Mouse (Mus musculus) kidney, adult 10 weeks (tissue): ENCODE results near the gene Prkab2. TPM values are rescaled to one million over a fixed set of nuclear protein-coding genes. Genes with fewer than 3 reads are reported as not detected.

Experiments used
- polyA plus RNA-seq: library from polyadenylated mRNA; stranded (reverse); fragments of 350-450 nt; fragmentation: Illumina TruSeq; extraction: RNeasy Lipid Tissue Mini Kit (QIAGEN cat#74804); gene quantifications from one replicate; pipeline ENCODE4 v1.2.3, GENCODE M21; 2014; ENCODE audit warnings: low read depth, low replicate concordance

The Prkab2 gene
- 7.6 TPM for polyA plus RNA-seq

DNA sequence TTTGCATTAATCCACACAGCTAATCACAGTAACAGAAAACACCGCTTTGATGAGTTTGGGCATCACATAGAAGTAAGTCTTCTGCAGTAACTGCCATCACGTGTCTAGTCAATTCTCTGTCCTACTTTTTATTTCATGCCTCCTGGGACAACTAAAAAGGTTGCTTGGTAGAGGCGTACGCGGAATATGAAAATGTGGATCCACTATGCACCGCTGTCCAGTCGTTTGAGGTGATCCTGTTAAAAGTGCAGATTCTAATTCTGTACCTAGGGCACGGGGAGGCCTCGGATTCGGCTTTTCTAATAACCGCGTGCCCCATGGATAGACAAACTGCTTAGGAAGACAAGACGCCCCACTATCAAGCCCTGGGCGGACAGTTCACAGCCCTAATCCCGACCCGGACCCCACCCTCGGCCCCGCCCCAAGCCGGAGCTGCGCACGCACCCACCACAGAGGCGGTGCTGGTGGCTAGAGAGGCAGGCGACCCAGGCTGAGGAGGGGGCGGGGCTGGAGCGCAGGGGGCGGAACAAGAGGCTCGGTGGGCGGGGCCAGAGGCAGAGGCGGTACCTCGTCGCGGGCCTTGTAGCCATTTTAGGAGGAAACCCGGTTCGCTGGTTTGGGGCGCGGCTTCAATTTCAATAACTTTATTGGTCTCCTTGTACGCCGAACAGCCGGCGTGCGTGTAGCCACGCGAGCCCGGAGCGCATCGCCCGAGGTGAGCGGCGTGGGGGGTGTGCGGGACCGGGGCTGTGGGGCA is at the start of gene Prkab2:
Gene Prkab2, plus strand, starts transcription at position 539 of the 757 bp plus-strand sequence.

DNA sequence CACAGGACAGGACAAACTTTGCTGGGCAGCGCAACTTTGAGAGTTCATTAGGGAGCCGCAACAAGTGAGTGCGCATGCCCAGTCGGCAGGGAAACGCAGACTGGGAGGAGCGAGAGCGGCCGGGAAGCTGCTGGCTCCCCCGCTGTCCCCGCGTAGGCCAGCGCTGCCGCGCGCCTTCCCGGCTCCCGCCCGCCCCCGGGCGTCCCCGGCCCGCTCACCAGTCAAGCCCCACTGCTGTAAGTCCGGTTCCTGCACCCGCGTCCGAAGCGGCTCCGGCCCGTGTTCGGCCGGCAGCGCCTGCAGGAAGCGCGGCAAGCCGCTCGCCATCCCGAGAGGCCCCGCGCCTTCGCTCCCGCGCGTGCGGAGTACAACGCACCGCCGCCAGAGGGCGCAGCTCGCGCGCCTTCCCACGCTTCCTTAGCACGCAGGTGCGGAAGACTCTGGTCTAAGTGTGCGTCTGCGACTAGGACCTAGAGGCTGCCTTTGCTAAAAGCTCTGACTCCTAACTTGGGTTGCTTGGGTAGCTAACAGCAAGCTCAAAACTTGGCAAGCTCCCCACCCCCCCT is 48.1 kb upstream of the Prkab2 start, which contains the start of gene Chd1l:
Gene Chd1l, minus strand, starts transcription at position 359 of the 566 bp plus-strand sequence.

DNA sequence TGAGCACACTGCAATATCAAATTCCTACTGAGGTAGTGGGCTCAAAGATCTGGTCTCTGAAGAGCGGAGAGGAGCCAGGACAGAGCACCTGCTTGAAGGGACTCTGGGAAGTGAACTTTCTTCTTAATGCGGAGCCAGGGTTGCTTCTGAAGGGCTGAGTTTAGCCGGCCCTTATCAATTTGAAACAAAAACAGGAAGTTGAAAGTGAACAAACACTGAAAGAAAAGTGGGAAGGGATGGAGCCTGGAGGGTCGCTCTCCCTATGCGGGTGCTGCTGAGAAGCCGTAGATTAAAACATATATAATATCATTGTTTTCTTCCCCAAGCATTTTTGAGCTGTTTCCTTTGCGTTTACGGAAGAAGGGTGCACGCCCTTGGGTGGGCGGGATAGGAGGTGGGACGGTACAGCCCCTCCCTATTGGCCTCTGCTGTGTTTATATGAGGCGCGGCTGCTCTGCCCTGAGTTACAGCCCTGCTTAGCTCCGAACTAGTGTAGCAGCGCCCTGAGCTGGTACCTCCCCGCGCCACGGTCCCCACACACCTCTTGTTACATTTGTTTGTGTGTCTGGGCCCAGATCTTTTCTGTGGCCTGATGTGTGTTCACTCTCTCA is 29.5 kb upstream of the Prkab2 start, which contains the start of gene Fmo5:
Gene Fmo5, plus strand, starts transcription at position 414 of the 611 bp plus-strand sequence.

DNA sequence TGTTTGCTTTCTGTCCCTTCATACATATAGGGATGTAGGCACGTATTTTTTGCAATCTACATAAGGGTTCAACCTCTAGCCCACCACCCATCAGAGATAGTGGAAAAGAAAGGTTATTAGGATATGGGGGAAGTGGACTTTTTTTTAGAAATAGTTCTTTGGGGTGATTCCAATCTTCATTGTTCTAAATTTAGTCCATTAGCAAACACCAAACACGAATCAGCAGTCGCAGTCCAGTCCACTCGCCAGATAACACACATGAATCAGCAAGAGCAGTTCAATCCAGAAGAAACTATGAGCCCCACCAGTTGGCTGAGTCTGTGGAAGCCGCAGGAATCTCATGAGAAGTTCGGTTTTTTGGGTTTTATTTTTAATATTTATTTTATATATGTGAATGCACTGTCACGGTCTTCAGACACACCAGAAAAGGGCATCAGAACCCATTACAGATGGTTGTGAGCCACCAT is 16.7 kb downstream of the Prkab2 start, which contains the start of gene Gm17651:
Gene Gm17651, minus strand, starts transcription at position 51 of the 467 bp plus-strand sequence.

Other genes with a start within 250 kb of the Prkab2 start
- not detected for gene Olfr1402, start 236.2 kb upstream of the Prkab2 start, polyA plus RNA-seq
- gene Chd1l, start 48.0 kb upstream of the Prkab2 start, polyA plus RNA-seq, result 2.5 TPM
- gene Fmo5, start 29.4 kb upstream of the Prkab2 start, polyA plus RNA-seq, result 13.7 TPM
- not detected for gene Gm17651, start 16.5 kb downstream of the Prkab2 start, polyA plus RNA-seq
- gene Pde4dip, start 230.5 kb downstream of the Prkab2 start, polyA plus RNA-seq, result 74.9 TPM
- gene Sec22b, start 243.0 kb downstream of the Prkab2 start, polyA plus RNA-seq, result 69.9 TPM